Mouse (Mus musculus) forebrain, embryonic 16.5 days (tissue): ENCODE measurements around the gene Crim1. TPM values are rescaled to one million over a fixed set of nuclear protein-coding genes. Genes with fewer than 3 reads are reported as not detected.

Experiments used
- ATAC-seq: fragments of 200-750 bp; cut with Nextera tagmentation; 2 replicates; pipeline ENCODE4 v1.8.0; 2017; ENCODE audit warnings: mild to moderate bottlenecking, moderate library complexity
- H3K27ac ChIP-seq: fragments of 300-500 bp; sonication (generic); 2 replicates; pipeline ENCODE4 v1.5.1; 2014; ENCODE audit warnings: low read length, control low read depth
- H3K27me3 ChIP-seq: fragments of 300-500 bp; sonication (generic); replicated peaks from 2 replicates; pipeline ENCODE4 v1.6.1; 2014; ENCODE audit warnings: low read length; ENCODE audit not compliant: control insufficient read depth, insufficient read depth
- H3K36me3 ChIP-seq: fragments of 300-500 bp; sonication (generic); 2 replicates; pipeline ENCODE4 v1.6.1; 2014; ENCODE audit not compliant: control insufficient read depth, insufficient read depth
- H3K4me1 ChIP-seq: fragments of 300-500 bp; sonication (generic); replicated peaks from 2 replicates; pipeline ENCODE4 v1.6.1; 2014; ENCODE audit warnings: low read length; ENCODE audit not compliant: control insufficient read depth, insufficient read depth
- H3K4me2 ChIP-seq: fragments of 300-500 bp; sonication (generic); 2 replicates; pipeline ENCODE4 v1.6.1; 2014; ENCODE audit warnings: mild to moderate bottlenecking, low read length, control low read depth
- H3K4me3 ChIP-seq: fragments of 300-500 bp; sonication (generic); replicated peaks from 2 replicates; pipeline ENCODE4 v1.5.1; 2014; ENCODE audit warnings: mild to moderate bottlenecking, low read length, control low read depth
- H3K9ac ChIP-seq: fragments of 300-500 bp; sonication (generic); replicated peaks from 2 replicates; pipeline ENCODE4 v1.6.1; 2014; ENCODE audit warnings: low read depth, low read length, control low read depth
- H3K9me3 ChIP-seq: fragments of 300-500 bp; sonication (generic); 2 replicates; pipeline ENCODE4 v1.6.1; 2016; ENCODE audit warnings: low read length; ENCODE audit not compliant: control insufficient read depth
- WGBS: fragments of 180-500 bp; shearing (Covaris S2); extraction: QIAGEN DNeasy Blood & Tissue Kit; methylation state at CpG from one replicate; pipeline ENCODE4 v1.1.7; 2014; 5-methylcytosine and 5-hydroxymethylcytosine counted together
- polyA plus RNA-seq: library from polyadenylated mRNA; unstranded; fragments of >200 nt; fragmentation: Nextera tagmentation; extraction: Ambion mirVana; gene quantifications from 2 replicates; pipeline ENCODE4 v1.2.1, GENCODE M21; 2015

The Crim1 gene
- polyA plus RNA-seq, 1 experiment from 2014 or later: 9.9 TPM

GRCm38 (mm10) chr17:78197111-78197510, 2.9 kb upstream of the Crim1 start:
- Histone ChIP-seq H3K4me1 (peaks cover 14% of the 10 kb centered on the region), H3K27ac (no peak overlapping the region), H3K4me3 (no peak overlapping the region), H3K9me3 (no peaks in the 10 kb centered on the region), H3K9ac (no peak overlapping the region), H3K4me2 (no peak overlapping the region), H3K36me3 (no peaks in the 10 kb centered on the region), H3K27me3 (no peaks in the 10 kb centered on the region)
- ATAC-seq: no peak
- 20% methylated on average over 7 of the region's 7 CpGs for WGBS

GRCm38 (mm10) chr17:78198140-78198539, 1.9 kb upstream of the Crim1 start:
- ATAC-seq: no peak
- WGBS: 74% methylated on average over 4 of the region's 4 CpGs

GRCm38 (mm10) chr17:78198820-78199219, 1.2 kb upstream of the Crim1 start:
- Histone ChIP-seq H3K9ac (0 out of 2 replicates have a peak overlapping the region, but pooled peaks have one; percentile 86), H3K9me3 (no peaks in the 10 kb centered on the region), H3K4me2 (peak overlapping the region; percentile 83), H3K27ac (no peak overlapping the region), H3K27me3 (no peaks in the 10 kb centered on the region), H3K36me3 (no peaks in the 10 kb centered on the region), H3K4me3 (peak overlapping the region; percentile 73), H3K4me1 (peaks cover 26% of the 10 kb centered on the region)
- WGBS: 6% methylated on average over 4 of the region's 4 CpGs
- no peak for ATAC-seq

More at GRCm38 (mm10) chr17:78198140-78198539, 1.9 kb upstream of the Crim1 start:
- Histone ChIP-seq H3K9me3 (no peaks in the 10 kb centered on the region), H3K9ac (no peak overlapping the region), H3K4me1 (peaks cover 24% of the 10 kb centered on the region), H3K4me2 (no peak overlapping the region), H3K27me3 (no peaks in the 10 kb centered on the region), H3K4me3 (no peak overlapping the region), H3K27ac (no peak overlapping the region), H3K36me3 (no peaks in the 10 kb centered on the region)

DNA sequence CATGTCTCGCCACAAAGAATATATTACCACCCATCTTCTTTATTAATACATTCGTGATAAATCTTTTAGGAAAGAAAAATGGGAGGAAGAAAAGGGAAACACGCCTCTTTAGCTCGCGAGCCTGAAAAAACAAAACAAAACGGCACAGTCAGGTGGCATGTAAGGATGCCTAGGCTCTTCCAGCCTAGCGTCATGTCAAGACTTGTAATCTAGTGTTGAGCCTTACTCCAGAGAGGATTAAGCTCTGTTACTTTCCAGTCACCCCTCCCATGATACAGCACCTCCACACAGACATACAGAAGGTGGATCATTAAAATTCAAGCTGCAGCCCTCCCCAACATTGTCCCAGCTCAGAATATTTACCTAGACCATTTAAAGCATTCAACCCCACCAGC, 820 bp upstream of the Crim1 start:
- peak; percentile 3; the same call in 1 of the 2 replicates for ATAC-seq
- peaks cover 28% of the 10 kb centered on the region for H3K4me1 ChIP-seq
- H3K9ac ChIP-seq: peak overlapping the region; percentile 86
- no peaks in the 10 kb centered on the region for H3K27me3 ChIP-seq
- H3K27ac ChIP-seq: no peak overlapping the region; the same call in 1 of the 2 replicates
- 5% methylated on average over 7 of the region's 7 CpGs for WGBS
- peak overlapping the region; percentile 73 for H3K4me3 ChIP-seq
- peak overlapping the region; percentile 83 for H3K4me2 ChIP-seq
- H3K36me3 ChIP-seq: no peaks in the 10 kb centered on the region
- H3K9me3 ChIP-seq: no peaks in the 10 kb centered on the region

DNA sequence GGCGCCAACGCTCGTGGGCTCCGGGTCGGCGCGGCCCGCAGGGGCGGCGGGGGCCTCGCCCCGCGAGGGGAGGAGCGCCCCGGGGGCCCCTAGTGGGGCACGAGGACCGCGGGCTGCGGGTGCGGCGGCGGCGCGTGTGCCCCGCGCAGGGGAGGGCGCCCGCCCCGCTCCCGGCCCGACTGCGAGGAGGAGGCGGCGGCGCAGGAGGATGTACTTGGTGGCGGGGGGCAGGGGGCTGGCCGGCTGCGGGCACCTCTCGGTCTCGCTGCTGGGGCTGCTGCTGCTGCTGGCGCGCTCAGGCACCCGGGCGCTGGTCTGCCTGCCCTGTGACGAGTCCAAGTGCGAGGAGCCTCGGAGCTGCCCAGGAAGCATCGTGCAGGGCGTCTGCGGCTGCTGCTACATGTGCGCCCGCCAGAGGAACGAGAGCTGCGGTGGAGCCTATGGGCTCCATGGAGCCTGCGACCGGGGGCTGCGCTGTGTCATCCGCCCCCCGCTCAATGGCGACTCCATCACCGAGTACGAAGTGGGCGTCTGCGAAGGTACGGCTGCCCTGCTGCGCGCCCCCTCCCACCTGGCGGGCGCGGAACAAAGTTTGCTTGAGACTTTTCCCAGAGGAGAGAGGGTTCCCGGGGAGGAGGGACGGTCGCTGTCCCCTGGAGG, 643 bp downstream of the Crim1 start:
- ATAC-seq: peak; percentile 56
- 0% methylated on average over 55 of the region's 73 CpGs for WGBS
- H3K9ac ChIP-seq: peak overlapping the region; percentile 86

GRCm38 (mm10) chr17:78201221-78202058, 1.4 kb downstream of the Crim1 start:
- under 1% methylated on average over 39 of the region's 39 CpGs for WGBS
- peak overlapping the region; percentile 73 for H3K4me3 ChIP-seq
- no peaks in the 10 kb centered on the region for H3K9me3 ChIP-seq
- peak overlapping the region; percentile 83 for H3K4me2 ChIP-seq
- H3K9ac ChIP-seq: peak overlapping the region; percentile 86
- H3K4me1 ChIP-seq: peaks cover 33% of the 10 kb centered on the region
- no peaks in the 10 kb centered on the region for H3K36me3 ChIP-seq
- peak overlapping the region; percentile 85; the same call in 1 of the 2 replicates for H3K27ac ChIP-seq
- no peaks in the 10 kb centered on the region for H3K27me3 ChIP-seq
- peak; percentile 53 for ATAC-seq

More for the DNA sequence above, 643 bp downstream of the Crim1 start:
- peak overlapping the region; percentile 73 for H3K4me3 ChIP-seq
- H3K27me3 ChIP-seq: no peaks in the 10 kb centered on the region
- H3K4me1 ChIP-seq: peaks cover 28% of the 10 kb centered on the region
- H3K4me2 ChIP-seq: peak overlapping the region; percentile 83
- peak overlapping the region; percentile 85 for H3K27ac ChIP-seq
- no peaks in the 10 kb centered on the region for H3K9me3 ChIP-seq
- no peaks in the 10 kb centered on the region for H3K36me3 ChIP-seq

GRCm38 (mm10) chr17:78202221-78202620, 2.2 kb downstream of the Crim1 start:
- peaks cover 38% of the 10 kb centered on the region for H3K4me1 ChIP-seq
- no peak for ATAC-seq

GRCm38 (mm10) chr17:78202756-78203155, 2.7 kb downstream of the Crim1 start:
- Histone ChIP-seq H3K4me3 (peak overlapping the region; percentile 73), H3K27me3 (no peaks in the 10 kb centered on the region), H3K9ac (no peak overlapping the region; the same call in 1 of the 2 replicates), H3K4me1 (peaks cover 38% of the 10 kb centered on the region), H3K36me3 (no peaks in the 10 kb centered on the region), H3K9me3 (no peaks in the 10 kb centered on the region), H3K4me2 (peak overlapping the region; percentile 83), H3K27ac (peak overlapping the region; percentile 39)
- WGBS: 26% methylated on average over 3 of the region's 3 CpGs
- no peak for ATAC-seq

More at GRCm38 (mm10) chr17:78202221-78202620, 2.2 kb downstream of the Crim1 start:
- Histone ChIP-seq H3K4me2 (peak overlapping the region; percentile 83), H3K27ac (peak overlapping the region; percentile 39), H3K36me3 (no peaks in the 10 kb centered on the region), H3K9ac (no peak overlapping the region; the same call in none of the 2 replicates), H3K4me3 (peak overlapping the region; percentile 73), H3K9me3 (no peaks in the 10 kb centered on the region), H3K27me3 (no peaks in the 10 kb centered on the region)
- 2% methylated on average over 5 of the region's 5 CpGs for WGBS

DNA sequence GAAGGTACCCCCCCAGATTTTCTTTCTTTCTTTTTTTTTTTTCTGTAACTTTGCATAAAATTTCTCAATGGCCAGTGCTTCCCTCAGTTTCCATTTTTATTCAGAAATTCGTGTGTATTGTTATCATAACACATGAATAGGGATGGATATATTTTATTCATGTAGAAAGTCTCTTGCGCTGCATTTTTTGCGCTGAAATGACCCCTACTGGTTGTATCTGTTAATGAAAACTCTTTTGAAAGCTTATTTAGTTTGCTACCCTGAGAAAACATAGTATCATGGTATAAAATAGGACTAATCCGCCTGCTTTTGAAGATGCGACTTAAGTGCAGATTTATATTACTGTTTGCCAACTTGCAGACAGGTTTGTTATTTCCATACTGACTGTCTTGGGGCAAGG, 3.4 kb downstream of the Crim1 start:
- Histone ChIP-seq H3K4me1 (peaks cover 38% of the 10 kb centered on the region), H3K36me3 (no peaks in the 10 kb centered on the region), H3K4me2 (peak overlapping the region; percentile 83), H3K4me3 (peak overlapping the region; percentile 73), H3K27ac (no peak overlapping the region), H3K9ac (peak overlapping the region; percentile 29; the same call in 1 of the 2 replicates), H3K9me3 (no peaks in the 10 kb centered on the region), H3K27me3 (no peaks in the 10 kb centered on the region)
- 33% methylated on average over 5 of the region's 5 CpGs for WGBS
- no peak for ATAC-seq
